Mouse (Mus musculus) stomach, postnatal 0 days (tissue): ENCODE measurements around the gene Btbd9.

Source experiments
- CTCF ChIP-seq: IDR thresholded peaks from 2 replicates; pipeline ENCODE4 v1.5.1; 2016; ENCODE audit warnings: antibody characterized with exemption, low read depth, mild to moderate bottlenecking, moderate library complexity
- EP300 ChIP-seq: optimal IDR thresholded peaks from 2 replicates; pipeline ENCODE3; 2016; ENCODE audit warnings: antibody characterized with exemption

GRCm38 (mm10) chr17:30453272-30453671, 123.0 kb downstream of the Btbd9 start:
- no peak for TF ChIP-seq EP300
- no peak for TF ChIP-seq CTCF
